Mouse (Mus musculus) right cerebral cortex, postnatal 10 days (tissue): ENCODE measurements around the gene Dnmt3a.
A peak's percentile ranks its signal among the peaks of the same experiment; 100 is the strongest.

Source experiments
- DNase-seq, 2 experiments: peaks; one replicate each; pipeline ENCODE4 v3.0.0; 2021; ENCODE audit warnings: low spot score in 2 of 2

Dnmt3a gene

DNA sequence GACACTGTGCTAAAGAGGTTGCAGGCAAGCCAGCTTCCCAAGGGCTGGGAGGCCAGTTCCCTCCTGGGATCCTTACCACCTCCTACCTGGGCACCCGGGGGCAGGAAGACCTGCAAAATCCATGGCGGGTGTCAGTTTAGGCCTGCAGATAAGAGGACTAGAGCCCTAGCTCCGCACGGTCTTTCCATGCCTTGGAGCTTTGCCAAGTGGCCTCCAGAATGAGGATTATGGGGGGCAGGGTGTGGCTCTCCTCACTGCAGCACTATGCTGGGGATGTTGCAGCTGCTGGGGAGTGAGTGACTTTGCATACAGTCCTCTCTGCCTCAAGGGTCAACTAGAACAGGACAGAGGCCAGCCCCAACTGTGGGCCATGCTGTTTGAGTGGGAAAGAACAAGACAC lies 14.1 kb downstream of the Dnmt3a start:
- no peak for DNase-seq

GRCm38 (mm10) chr12:3823408-3823807 lies 17.6 kb downstream of the Dnmt3a start:
- DNase-seq = peak; percentile 65 to 72

DNA sequence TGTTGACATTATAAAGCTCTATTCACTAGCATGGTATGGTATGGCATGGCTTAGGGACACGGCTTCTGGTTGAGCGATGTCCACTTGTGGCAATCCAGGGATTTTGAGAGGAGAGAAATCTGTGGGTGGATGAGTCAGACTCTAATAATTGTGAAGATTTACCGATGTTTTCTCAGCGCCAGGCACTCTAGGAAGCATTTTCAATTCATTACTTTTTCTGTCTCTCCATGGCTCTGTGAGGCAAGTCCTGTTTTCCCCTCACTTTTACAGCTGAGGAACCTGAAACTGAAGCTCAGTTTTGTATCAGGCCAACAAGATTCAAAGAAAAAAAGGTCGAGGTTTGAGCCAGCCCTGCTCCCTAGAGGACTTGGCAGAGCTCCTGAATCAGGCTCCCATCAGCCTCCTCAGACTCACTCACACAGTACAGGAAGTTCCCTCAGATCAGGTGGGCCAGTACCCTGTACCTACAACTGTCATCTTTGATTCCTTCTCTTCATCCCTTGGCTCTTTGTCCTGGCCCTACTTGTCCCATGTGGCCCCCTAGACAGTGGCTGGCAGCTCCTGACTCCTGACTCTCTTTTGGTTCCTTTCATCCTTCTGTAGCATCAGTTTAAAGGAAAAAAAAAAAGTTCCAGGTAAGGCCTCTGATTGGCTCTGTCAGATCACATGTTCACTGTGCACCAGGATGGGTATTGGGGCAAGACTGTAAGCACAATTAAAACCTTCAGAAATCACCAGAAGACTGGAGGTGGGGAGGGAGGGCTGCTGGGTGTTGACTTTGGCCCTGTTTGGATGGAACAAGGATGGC lies 19.3 kb downstream of the Dnmt3a start:
- DNase-seq = no peak

- DNase-seq = no peak
Measured at GRCm38 (mm10) chr12:3825714-3826080, 19.9 kb downstream of the Dnmt3a start.

DNA sequence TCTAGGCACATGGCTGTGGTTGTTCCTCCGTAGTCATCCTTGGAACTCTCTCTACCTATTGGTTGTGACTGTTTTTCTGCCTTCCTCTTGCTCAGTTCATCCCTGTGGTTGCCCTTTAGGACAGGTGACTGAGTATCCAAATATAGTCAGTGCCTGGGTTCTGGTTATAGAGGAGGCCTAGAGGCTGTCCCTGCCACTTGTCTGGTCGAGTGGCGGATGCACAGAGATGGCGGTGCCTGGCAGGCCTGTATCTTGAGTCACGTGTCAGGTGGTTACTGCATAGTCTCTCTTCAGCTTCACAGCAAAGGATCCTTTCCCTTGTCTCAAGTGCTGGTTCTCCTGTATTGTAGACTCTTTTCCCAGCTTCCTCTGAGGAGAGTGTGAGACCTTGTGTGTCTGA lies 22.0 kb downstream of the Dnmt3a start:
- no peak for DNase-seq

DNA sequence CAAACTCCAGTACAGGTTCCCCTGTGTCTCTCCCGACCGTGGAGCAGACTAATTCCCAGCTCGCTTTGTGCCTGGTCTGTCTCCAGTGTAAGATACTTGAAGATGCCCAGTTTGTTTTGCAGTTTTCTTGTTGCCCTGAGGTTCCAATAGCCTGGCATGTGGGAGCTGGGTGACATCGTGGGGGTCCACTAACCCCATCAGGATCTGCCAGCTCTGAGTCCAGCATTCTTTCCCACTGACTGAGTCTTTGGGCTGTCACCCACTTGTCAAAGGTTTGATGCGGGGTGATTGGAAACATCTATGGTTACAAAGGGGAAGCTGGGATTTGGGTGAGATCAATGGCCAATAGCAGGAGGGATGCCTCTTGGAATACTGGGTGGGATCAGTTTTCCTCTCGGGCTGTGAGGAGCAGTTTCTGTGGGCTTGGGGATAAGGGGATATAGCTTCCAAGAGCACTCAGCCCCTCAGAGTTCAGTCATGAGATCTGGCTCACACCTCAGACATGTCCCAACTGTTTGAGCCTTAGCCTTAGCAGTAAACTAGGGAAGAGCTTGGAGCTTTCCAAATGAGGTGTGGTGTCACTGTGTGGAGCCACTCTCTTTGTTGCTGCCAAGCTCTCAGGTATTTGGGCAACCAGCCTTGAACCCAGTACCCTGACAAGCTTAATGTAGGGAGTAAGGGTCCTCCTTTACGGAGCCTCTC lies 27.4 kb downstream of the Dnmt3a start:
- DNase-seq = no peak

GRCm38 (mm10) chr12:3833851-3834273 lies 28.1 kb downstream of the Dnmt3a start:
- DNase-seq = peak; percentile 93 to 94

DNA sequence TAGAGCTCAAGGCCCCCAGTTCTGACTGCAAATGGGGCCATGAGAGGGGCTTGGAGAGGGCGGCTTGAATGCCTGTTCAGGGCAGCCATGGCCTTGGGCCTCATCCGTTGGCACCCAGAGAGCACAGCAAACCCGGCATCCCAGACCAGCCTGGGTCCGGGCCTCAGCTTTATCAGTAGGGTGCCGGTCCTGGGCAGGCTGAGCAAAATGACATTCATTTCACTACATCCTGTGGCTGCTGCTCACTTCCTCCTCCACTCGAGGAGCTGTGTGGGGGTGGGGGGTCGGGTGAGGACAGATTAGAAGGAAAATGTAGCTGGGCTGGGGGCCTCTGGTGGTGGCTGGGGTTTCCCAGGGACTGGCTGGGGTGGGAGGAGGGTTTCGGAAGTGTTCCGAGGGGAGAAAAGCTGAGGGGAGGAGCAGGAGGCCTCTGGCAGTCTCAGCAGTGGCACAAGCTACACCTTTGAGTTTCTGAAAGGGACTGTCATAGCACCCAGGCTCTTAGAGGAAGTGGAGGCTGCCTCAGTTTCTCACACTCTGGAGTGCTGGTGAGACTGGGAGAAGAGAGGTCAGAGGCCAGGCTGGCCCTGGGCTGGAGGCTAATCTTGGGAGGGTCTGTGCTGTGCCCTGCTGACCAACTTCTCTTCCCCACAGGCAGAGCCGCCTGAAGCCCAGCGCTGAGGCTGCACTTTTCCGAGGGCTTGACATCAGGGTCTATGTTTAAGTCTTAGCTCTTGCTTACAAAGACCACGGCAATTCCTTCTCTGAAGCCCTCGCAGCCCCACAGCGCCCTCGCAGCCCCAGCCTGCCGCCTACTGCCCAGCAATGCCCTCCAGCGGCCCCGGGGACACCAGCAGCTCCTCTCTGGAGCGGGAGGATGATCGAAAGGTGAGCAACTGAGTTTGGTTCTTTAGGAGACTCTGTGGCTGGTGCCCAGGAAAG lies 28.8 kb downstream of the Dnmt3a start:
- peak; percentile 65 to 77 for DNase-seq

DNA sequence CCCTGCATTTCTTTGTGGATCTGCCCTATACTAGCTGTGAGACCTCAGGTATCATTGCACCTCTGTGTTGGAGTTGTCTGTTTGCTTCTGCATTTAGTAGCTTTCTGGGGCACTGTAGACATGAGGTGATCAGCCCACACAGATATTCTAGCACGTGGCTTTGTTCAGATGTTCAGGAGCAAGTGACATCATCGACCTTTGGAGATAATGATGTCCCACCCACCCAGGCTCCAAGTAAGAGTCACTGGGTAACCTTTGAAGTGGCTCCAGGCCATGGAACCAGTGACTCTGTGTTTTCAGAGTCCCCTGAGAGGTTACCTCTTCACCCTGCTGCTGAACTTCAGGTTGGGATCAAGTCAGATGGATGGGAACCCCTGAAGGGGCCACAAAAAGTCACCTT lies 29.8 kb downstream of the Dnmt3a start:
- DNase-seq = no peak

- no peak for DNase-seq
Measured at GRCm38 (mm10) chr12:3837081-3837832, 31.4 kb downstream of the Dnmt3a start.

DNA sequence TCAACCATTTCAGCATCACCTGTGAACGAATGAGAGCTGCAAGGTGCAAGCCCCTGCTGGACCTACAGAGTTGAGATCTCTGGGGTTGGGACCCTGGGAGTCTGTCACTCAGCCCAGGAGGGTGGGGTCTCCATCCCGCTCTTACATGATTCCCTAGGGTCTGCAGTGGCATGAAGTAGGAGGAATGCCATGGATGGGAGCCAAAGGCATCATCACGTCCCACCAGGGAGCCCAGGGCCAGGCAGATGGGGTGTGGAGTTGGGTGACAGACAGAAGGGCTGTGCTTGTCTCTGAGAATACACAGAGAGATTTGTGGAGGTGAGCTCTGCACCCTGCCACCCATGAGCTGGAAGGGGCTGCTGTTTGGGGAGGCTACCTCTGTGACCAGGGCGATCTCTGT lies 32.2 kb downstream of the Dnmt3a start:
- DNase-seq = no peak

DNA sequence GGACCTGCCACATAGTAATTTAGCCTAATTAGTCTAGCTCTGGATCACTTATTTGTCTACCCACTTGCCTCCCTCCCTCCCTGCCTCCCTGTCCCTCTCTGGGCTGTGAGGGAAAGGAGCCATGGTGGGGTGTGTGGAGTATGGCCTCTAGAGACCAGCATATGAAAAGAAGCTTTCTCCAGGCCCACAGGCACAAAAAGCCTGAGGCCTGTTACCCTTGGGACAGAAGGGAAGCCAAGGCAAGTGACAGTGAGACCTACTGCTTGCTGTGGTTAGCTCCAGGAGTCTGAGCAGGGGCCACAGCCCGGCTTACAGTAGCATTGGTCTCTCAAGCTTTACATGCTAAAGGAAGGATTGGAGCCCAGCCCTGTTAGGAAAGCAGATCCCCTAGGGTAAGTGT lies 33.9 kb downstream of the Dnmt3a start:
- DNase-seq = no peak

- DNase-seq = peak in 1 of 2 experiments; percentile 57
Measured at GRCm38 (mm10) chr12:3841121-3841520, 35.3 kb downstream of the Dnmt3a start.

- no peak for DNase-seq
Measured at GRCm38 (mm10) chr12:3842843-3843242, 37.0 kb downstream of the Dnmt3a start.

GRCm38 (mm10) chr12:3843371-3843861 lies 37.6 kb downstream of the Dnmt3a start:
- DNase-seq = no peak

DNA sequence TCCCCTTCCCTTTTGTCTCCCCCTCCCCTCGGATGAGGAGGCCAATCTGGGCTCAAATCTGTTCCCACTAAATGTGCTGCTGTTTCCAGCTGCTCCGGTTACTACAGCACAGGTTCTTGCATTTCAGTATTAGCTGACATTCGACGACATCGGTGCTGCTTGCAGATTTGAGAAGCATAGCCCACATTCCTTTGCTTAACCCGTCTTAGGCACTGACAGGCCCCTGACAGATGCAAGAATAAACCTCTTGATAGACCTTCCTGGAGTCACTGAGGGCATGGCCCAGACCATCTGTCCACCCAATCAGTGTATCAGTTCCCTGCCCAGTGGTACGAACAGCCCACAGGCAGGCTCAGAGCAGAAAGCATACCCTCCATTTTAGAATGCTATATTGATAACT lies 38.1 kb downstream of the Dnmt3a start:
- no peak for DNase-seq

DNA sequence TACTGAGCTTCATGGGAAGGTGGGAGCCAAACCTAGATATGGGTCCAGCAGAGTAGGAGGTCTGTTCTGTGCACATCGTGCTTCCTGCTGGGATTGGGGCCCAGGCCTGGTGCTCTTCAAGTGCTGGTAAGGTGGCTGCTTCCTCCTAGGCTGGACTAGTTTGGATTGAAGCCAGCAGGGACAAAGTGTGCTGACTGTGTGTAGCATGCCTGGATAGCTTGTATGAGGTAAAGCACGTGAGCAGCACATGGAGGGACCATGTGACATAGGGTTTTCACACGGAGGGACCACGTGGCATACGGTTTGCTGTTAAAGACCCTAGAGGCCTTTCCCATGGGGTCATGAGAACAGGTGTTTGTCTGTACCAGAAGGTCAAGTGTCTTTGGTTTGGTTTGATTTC lies 38.5 kb downstream of the Dnmt3a start:
- no peak for DNase-seq

DNA sequence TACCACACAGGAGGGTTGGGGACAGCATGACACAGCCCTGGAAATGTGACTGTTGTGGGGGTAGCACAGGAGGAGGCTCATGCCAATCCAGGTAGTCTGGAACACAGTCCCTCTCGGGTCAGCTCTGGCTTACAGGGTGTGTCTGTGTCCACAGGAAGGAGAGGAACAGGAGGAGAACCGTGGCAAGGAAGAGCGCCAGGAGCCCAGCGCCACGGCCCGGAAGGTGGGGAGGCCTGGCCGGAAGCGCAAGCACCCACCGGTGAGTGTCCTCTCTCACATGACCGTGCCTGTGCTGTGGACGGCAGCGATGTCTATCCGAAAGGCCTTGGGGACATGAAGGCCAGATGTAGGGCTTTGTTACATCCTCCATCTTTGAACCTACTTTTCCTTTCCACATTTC lies 43.7 kb downstream of the Dnmt3a start:
- no peak for DNase-seq

GRCm38 (mm10) chr12:3850165-3850564 lies 44.4 kb downstream of the Dnmt3a start:
- DNase-seq = no peak

DNA sequence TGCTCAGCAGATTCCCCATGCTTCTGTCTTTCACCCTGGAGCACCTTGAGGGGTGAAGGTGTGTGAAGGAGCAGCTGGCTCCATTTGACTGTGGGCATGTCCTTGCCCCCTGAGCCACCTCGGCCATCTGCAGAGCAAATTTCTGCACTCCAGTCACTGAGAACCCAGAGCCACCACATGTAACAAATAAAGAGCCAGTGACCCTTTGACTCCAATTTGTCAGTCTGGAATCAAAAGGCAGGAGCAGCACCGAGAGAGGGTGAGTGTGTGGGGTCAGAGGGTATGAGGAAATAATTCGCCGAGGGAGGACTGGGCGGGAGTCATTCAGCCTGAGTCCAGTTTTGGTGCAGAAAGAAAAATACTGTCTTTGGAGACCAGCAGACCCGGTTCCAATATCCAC lies 44.9 kb downstream of the Dnmt3a start:
- DNase-seq = no peak

DNA sequence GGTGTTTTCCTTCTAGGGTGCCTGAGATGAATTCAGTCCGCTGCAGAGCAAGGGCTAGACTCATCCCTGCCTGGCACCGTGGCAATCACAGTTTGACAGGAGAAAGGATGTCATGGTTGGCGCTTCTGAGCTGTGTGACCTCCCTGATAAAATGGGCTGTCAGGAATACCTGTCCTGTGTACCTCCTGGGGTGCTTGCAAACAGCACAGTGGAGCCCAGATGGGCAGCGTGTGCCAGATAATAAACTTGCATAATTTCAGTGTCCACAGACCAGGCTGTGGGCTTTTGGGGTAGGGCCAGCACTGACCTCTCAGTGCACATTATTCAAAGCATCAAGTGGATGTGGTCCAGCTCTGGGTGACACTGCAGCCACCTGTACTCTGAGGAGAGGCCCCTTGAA lies 45.4 kb downstream of the Dnmt3a start:
- no peak for DNase-seq
